Mouse (Mus musculus) lung, adult 2 months (tissue): ENCODE data around the gene Lad1.

Source experiments
- CTCF ChIP-seq: fragments of 200-500 bp; IDR thresholded peaks from 2 replicates; pipeline ENCODE4 v1.5.1; 2011; ENCODE audit warnings: mild to moderate bottlenecking, low read length, control low read depth; ENCODE audit not compliant: insufficient read depth
- POLR2A ChIP-seq: fragments of 200-500 bp; IDR thresholded peaks from 2 replicates; pipeline ENCODE4 v1.6.1; 2011; ENCODE audit warnings: low read depth, mild to moderate bottlenecking, control low read depth, low read length, borderline replicate concordance; ENCODE audit errors: extremely low read depth

DNA sequence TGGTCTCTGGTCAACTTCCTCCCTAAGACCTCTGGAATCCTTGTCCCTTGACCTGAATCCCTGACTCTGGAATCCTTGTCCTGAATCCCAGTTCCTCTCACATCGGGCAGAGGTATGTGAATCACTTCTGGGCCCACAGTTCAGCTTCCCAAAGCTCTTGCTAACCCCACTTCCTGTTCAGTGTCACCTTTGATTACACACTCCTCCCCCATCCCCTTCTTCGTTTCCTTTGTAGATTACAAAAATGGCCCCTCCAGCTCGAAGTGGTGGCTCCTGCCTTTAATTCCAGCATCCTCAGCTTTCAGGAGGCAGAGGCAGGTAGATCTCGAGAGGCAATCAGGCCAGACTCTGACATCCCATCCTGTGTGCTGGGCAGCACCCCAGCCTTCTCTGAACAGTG lies 803 bp upstream of the Lad1 start:
- TF ChIP-seq POLR2A (no peak), CTCF (no peak)
